Mouse (Mus musculus) small intestine, adult 2 months (tissue): ENCODE measurements around the gene Crhbp.

ENCODE experiments used
- CTCF ChIP-seq: fragments of 200-500 bp; IDR thresholded peaks from 2 replicates; pipeline ENCODE4 v1.5.1; 2012; ENCODE audit warnings: low read depth, mild to moderate bottlenecking, control low read depth, inconsistent platforms, low read length, moderate library complexity, mixed read lengths; ENCODE audit not compliant: insufficient replicate concordance, insufficient read length; ENCODE audit errors: extremely low read depth
- POLR2A ChIP-seq: fragments of 200-500 bp; IDR thresholded peaks from 2 replicates; pipeline ENCODE4 v1.6.1; 2012; ENCODE audit warnings: low read depth, mild to moderate bottlenecking, control low read depth, inconsistent platforms, low read length, moderate library complexity

GRCm38 (mm10) chr13:95478671-95479413 lies 34.1 kb upstream of the Crhbp start, which contains the start of gene S100z:
- no peak for TF ChIP-seq CTCF
- no peak for TF ChIP-seq POLR2A
